ENCODE assay signal across 10 mouse cellular contexts in genomic region chr12:72694901-72695463, GRCm38 (mm10). TPM values are rescaled to one million over a fixed set of nuclear protein-coding genes. Genes with fewer than 3 reads are reported as not detected.
A peak's percentile ranks its signal among the peaks of the same experiment; 100 is the strongest.
DNase-seq lines count a peak whose midpoint lies in the region; ATAC-seq and TF ChIP-seq lines count a peak whose summit lies in the region.
"Had no signal": no experiment of that assay in that cellular context is flagged by ENCODE, and none has a peak within 500 bp of the region (broad histone marks: within the 10 kb centered on the region; RNA-seq: fewer than 3 reads in every experiment).

No protein-coding gene starts in this region.

- CTCF ChIA-PET in Patski (lab: Charles Lee), result no interaction called here

- H3K4me2 ChIP-seq in hindbrain, embryonic 13.5 days, result no peak overlapping the region
- H3K4me2 ChIP-seq: limb, embryonic 13.5 days had no signal

- DNase-seq in heart, adult 11 months, result peak; percentile 81
- no peak for DNase-seq in heart, adult 9 months (ENCODE audit: low spot score in 2 of 2)
- DNase-seq in 3134 (ENCODE audit: extremely low read depth, insufficient read length, low spot score) (peak; percentile 36), Patski (ENCODE audit: low read depth, low spot score) (no peak)
- peak; percentile 47 for DNase-seq in heart, postnatal 4 days
- no peak for DNase-seq in limb, embryonic 10.5 days (ENCODE audit: low spot score)
- no peak for DNase-seq in layer of hippocampus, postnatal 25 days (ENCODE audit: extremely low spot score in 1 of 2, low spot score in 1 of 2)

- peak; percentile 38 for TF ChIP-seq CTCF in Patski (IDR thresholded peaks at IDR 0.05)

- H3K4me3 ChIP-seq in limb, embryonic 10.5 days, result no peak overlapping the region
- no peak overlapping the region for H3K4me3 ChIP-seq in hindbrain, embryonic 13.5 days
- H3K4me3 ChIP-seq: limb, embryonic 13.5 days had no signal

- H3K9ac ChIP-seq in hindbrain, embryonic 13.5 days, result no peak overlapping the region
- H3K9ac ChIP-seq: limb, embryonic 13.5 days had no signal

- H3K27ac ChIP-seq in limb, embryonic 10.5 days, result no peak overlapping the region
- no peak overlapping the region for H3K27ac ChIP-seq in hindbrain, embryonic 13.5 days
- H3K27ac ChIP-seq: limb, embryonic 13.5 days had no signal

- no peaks in the 10 kb centered on the region for H3K4me1 ChIP-seq in limb, embryonic 10.5 days
- no peaks in the 10 kb centered on the region for H3K4me1 ChIP-seq in hindbrain, embryonic 13.5 days (replicated peaks)

- 54% methylated on average over 9 of the region's 9 CpGs for WGBS in limb, embryonic 10.5 days
- 54% methylated on average over 9 of the region's 9 CpGs for WGBS in hindbrain, embryonic 13.5 days

- no peaks in the 10 kb centered on the region for H3K36me3 ChIP-seq in limb, embryonic 10.5 days
- H3K36me3 ChIP-seq in hindbrain, embryonic 13.5 days, result no peaks in the 10 kb centered on the region
- H3K36me3 ChIP-seq: limb, embryonic 13.5 days had no signal

- POLR2A ChIA-PET in Patski (lab: Charles Lee), result interaction anchor here (0.6 kb wide), 1 partner anchor 28 kb away, joined by 3 read pairs; no protein-coding TSS in a partner anchor

- ATAC-seq in Patski, result no peak
- ATAC-seq in hindbrain, embryonic 13.5 days (ENCODE audit: low FRiP score), result no peak

- peaks cover 9% of the 10 kb centered on the region for H3K27me3 ChIP-seq in Patski
- H3K27me3 ChIP-seq in limb, embryonic 10.5 days (ENCODE audit: low read depth, poor library complexity, severe bottlenecking), result no peaks in the 10 kb centered on the region
- no peaks in the 10 kb centered on the region for H3K27me3 ChIP-seq in hindbrain, embryonic 13.5 days
- H3K27me3 ChIP-seq: limb, embryonic 13.5 days had no signal

- H3K9me3 ChIP-seq in limb, embryonic 10.5 days (replicated peaks), result no peaks in the 10 kb centered on the region
- no peaks in the 10 kb centered on the region for H3K9me3 ChIP-seq in hindbrain, embryonic 13.5 days
- H3K9me3 ChIP-seq: limb, embryonic 13.5 days had no signal

- in situ Hi-C loops in Patski (cut with MboI; ENCODE audit: low pct_unique_long_range_greater_than_20kb), result loop anchor here (10.0 kb wide), 1 partner anchor 280 kb away; no protein-coding TSS in a partner anchor

RNA-seq across cellular contexts. Expression of gene Dhrs7, which starts 30.3 kb away (rescaled TPM):
- polyA plus RNA-seq in Patski (2021), result 53.0 TPM
- 100 to 1,000 TPM in 1 of 2 experiments, 10 to 100 TPM in 1; 79.2 to 105 TPM for total RNA-seq in heart, postnatal 4 days (2021)
- 4.3 and 5.2 TPM in 2 replicates for polyA plus RNA-seq in limb, embryonic 10.5 days (2016; fragmentation: Nextera tagmentation; extraction: Ambion mirVana)
- 10 to 100 TPM; 43.9 to 47.9 TPM for total RNA-seq in layer of hippocampus, postnatal 25 days (2021)
- polyA plus RNA-seq in hindbrain, embryonic 13.5 days (2015; fragmentation: Nextera tagmentation; extraction: Ambion mirVana), result 11.2 and 11.6 TPM in 2 replicates

RNA-seq across cellular contexts. Expression of gene Gm4756, which starts 45.5 kb away (rescaled TPM):
- polyA plus RNA-seq in Patski (2021), result 0.10 TPM
- total RNA-seq in heart, postnatal 4 days (2021), result not detected
- polyA plus RNA-seq in limb, embryonic 10.5 days (2016; fragmentation: Nextera tagmentation; extraction: Ambion mirVana), result not detected in 2 replicates
- total RNA-seq in layer of hippocampus, postnatal 25 days (2021), result not detected
- polyA plus RNA-seq in hindbrain, embryonic 13.5 days (2015; fragmentation: Nextera tagmentation; extraction: Ambion mirVana), result not detected in 2 replicates
- polyA plus RNA-seq: forebrain, embryonic 11.5 days; limb, embryonic 13.5 days had no signal

Comparison
In these comparisons a context has a peak if more than half of its experiments do, and no peak if none do; other contexts are left out.
1. DNase-seq: peak in heart, adult 11 months (single experiment), 3134 (single experiment) and heart, postnatal 4 days (single experiment); none in heart, adult 9 months (0 of 2), Patski (single experiment), limb, embryonic 10.5 days (single experiment) and layer of hippocampus, postnatal 25 days (0 of 2).